Mouse (Mus musculus) lung, embryonic 14.5 days (tissue): ENCODE measurements at regions not wholly inside any gene's neighbourhood (a gene's known extent, or its start where the extent isn't known, plus 50 kb on each side); places are given as distances from the start of the nearest gene placed in this dataset.

Source experiments
- ATAC-seq: fragments of 200-750 bp; cut with Nextera tagmentation; 2 replicates; pipeline ENCODE4 v1.8.0; 2017; ENCODE audit warnings: mild to moderate bottlenecking, moderate TSS enrichment, moderate library complexity; ENCODE audit not compliant: insufficient read depth
- DNase-seq: peaks from one replicate; pipeline ENCODE4 v3.0.0-alpha.2; 2015
- H3K27ac ChIP-seq: fragments of 300-500 bp; sonication (generic); 2 replicates; pipeline ENCODE4 v1.5.1; 2014; ENCODE audit warnings: low read depth, mild to moderate bottlenecking, moderate library complexity
- H3K27me3 ChIP-seq: fragments of 300-500 bp; sonication (generic); 2 replicates; pipeline ENCODE4 v1.6.1; 2014; ENCODE audit warnings: low read length, control low read depth; ENCODE audit not compliant: insufficient read depth
- H3K36me3 ChIP-seq: fragments of 300-500 bp; sonication (generic); 2 replicates; pipeline ENCODE4 v1.6.1; 2014; ENCODE audit warnings: control low read depth; ENCODE audit not compliant: insufficient read depth
- H3K4me1 ChIP-seq: fragments of 300-500 bp; sonication (generic); 2 replicates; pipeline ENCODE4 v1.6.1; 2014; ENCODE audit warnings: antibody characterized with exemption, control low read depth; ENCODE audit not compliant: insufficient read depth
- H3K4me2 ChIP-seq: fragments of 300-500 bp; sonication (generic); 2 replicates; pipeline ENCODE4 v1.6.1; 2014; ENCODE audit warnings: mild to moderate bottlenecking
- H3K4me3 ChIP-seq: fragments of 300-500 bp; sonication (generic); 2 replicates; pipeline ENCODE4 v1.5.1; 2014; ENCODE audit warnings: low read depth, low read length
- H3K9ac ChIP-seq: fragments of 300-500 bp; sonication (generic); 2 replicates; pipeline ENCODE4 v1.6.1; 2014
- H3K9me3 ChIP-seq: fragments of 300-500 bp; sonication (generic); 2 replicates; pipeline ENCODE4 v1.6.1; 2016; ENCODE audit warnings: low read depth, low read length, control low read depth
- CTCF ChIP-seq: IDR thresholded peaks from 2 replicates; pipeline ENCODE4 v1.5.1; 2016; ENCODE audit warnings: antibody characterized with exemption, low read depth
- WGBS: fragments of 180-500 bp; shearing (Covaris S2); extraction: QIAGEN DNeasy Blood & Tissue Kit; methylation state at CpG from one replicate; pipeline ENCODE4 v1.1.7; 2014; 5-methylcytosine and 5-hydroxymethylcytosine counted together

DNA sequence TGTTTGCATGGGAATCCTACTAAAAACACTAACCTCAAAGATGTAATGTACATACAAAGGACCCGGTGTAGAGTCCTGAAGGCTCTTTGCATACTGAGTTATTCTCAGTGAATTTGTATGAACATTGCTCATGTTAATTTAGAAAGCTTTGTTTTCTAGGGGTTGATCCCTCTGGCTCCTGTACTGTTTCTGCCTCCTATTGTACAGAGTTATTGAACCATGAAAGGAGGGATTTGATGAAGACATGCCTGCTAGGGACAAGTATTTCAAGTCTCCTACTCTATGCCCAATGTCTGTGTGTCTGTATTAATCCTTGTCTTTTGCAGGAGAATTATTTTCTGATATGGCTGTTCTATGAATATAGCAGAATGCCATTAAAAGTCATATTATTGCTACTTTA, 1425.1 kb downstream of the Fam181b start:
- H3K36me3 ChIP-seq = no peaks in the 10 kb centered on the region
- H3K27ac ChIP-seq = no peak overlapping the region
- DNase-seq (no peak), ATAC-seq (no peak)
- no peak for TF ChIP-seq CTCF
- H3K9me3 ChIP-seq = no peaks in the 10 kb centered on the region
- no peak overlapping the region for H3K4me3 ChIP-seq
- no peak overlapping the region for H3K4me2 ChIP-seq
- 83% methylated on average over 1 of the region's 1 CpGs for WGBS
- no peak overlapping the region for H3K9ac ChIP-seq
- H3K4me1 ChIP-seq = no peaks in the 10 kb centered on the region
- no peaks in the 10 kb centered on the region for H3K27me3 ChIP-seq

DNA sequence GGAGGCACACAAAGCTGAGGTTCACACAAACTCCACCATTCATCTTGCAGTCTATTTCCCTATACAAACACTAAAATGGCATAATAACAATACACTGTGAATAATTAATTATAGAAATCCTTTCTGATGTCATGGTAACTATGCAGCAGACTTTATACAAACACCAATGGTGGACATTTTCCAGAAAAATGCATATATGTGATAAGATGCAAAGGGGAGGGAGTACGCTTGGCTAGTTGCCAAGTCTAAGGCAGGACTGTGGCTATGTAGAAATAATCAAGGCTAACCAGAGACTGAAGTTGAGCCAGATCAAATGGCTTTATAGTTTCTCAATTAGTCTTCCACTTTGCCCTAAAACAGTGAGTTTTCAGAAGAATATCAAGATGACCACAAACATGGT, 1437.3 kb downstream of the Fam181b start:
- H3K36me3 ChIP-seq = no peaks in the 10 kb centered on the region
- H3K9ac ChIP-seq = no peak overlapping the region
- H3K9me3 ChIP-seq = no peaks in the 10 kb centered on the region; the same call in 1 of the 2 replicates
- no peak overlapping the region for H3K4me3 ChIP-seq
- H3K27ac ChIP-seq = no peak overlapping the region
- WGBS = 54% methylated on average over 1 of the region's 1 CpGs
- DNase-seq (peak; percentile 81), ATAC-seq (peak; percentile 79)
- no peaks in the 10 kb centered on the region for H3K27me3 ChIP-seq
- H3K4me2 ChIP-seq = no peak overlapping the region
- TF ChIP-seq CTCF = no peak
- no peaks in the 10 kb centered on the region for H3K4me1 ChIP-seq

DNA sequence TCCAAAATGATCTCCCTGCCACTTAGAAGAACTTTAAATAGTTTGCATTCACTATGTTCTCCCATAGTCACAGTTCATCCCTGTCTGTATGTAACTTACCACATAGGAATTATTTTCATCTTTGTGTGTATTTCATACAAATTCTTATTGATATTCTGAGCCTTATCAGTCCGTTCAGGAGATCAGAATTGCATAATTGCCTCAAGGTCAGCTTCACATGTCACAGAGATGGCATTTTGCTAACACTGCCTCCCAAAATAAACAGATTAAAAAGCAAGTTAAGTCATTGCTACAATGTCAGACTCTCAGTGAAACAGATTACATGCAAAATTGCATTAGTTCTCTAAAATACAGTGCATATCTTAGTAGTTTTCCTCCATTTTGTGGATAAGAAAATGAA, 1452.9 kb downstream of the Fam181b start:
- Histone ChIP-seq H3K4me3 (no peak overlapping the region), H3K4me2 (no peak overlapping the region), H3K27me3 (no peaks in the 10 kb centered on the region), H3K27ac (no peak overlapping the region), H3K9me3 (no peaks in the 10 kb centered on the region), H3K9ac (no peak overlapping the region), H3K4me1 (no peaks in the 10 kb centered on the region), H3K36me3 (no peaks in the 10 kb centered on the region)
- ATAC-seq = no peak
- no peak for TF ChIP-seq CTCF
- WGBS = 42% methylated on average over 1 of the region's 1 CpGs
- DNase-seq = no peak

DNA sequence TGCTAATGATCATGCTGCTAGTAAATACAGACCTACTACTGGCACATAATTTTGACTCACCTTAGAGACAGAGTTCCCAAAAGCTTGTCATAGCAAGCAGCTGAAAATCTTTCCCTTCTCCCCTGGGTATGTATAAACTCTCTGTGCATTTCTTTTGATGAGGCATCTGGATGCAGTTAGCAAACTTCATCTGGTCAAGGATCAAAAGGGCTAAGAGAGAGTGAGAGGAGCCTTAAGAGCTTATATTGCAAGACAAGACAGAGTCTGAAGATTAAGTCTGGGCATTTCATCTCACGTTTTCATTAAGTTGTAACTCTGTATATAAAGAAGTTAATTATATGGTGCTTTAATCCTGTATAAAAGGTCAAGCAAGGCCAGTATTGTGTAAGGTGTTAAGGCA, 1468.7 kb downstream of the Fam181b start:
- TF ChIP-seq CTCF = no peak
- H3K36me3 ChIP-seq = no peaks in the 10 kb centered on the region
- H3K9ac ChIP-seq = no peak overlapping the region
- H3K27ac ChIP-seq = no peak overlapping the region
- no peaks in the 10 kb centered on the region for H3K27me3 ChIP-seq
- ATAC-seq (no peak), DNase-seq (no peak)
- WGBS = 40% methylated on average over 1 of the region's 1 CpGs
- no peaks in the 10 kb centered on the region for H3K4me1 ChIP-seq
- no peak overlapping the region for H3K4me2 ChIP-seq
- H3K9me3 ChIP-seq = no peaks in the 10 kb centered on the region
- H3K4me3 ChIP-seq = no peak overlapping the region

DNA sequence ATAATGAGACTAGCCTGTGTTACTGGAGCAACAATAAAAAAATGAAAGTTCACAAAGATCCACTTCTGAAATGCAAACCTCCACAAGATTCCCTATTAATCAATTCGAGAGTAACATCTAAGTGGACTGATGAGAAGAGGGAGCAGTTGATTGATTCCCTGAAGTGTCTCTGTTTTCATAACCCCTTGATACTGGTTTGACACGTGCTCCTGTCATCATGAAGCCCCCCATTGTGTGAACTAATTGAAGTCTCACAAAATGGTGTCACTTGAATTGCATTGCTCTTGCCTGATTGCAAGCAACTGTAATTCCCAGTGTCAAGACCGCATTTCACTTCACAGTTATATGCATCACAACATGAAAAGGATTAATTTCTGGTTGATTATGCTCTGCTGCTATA, 1501.8 kb downstream of the Fam181b start:
- ATAC-seq = no peak
- H3K4me3 ChIP-seq = no peak overlapping the region
- H3K27ac ChIP-seq = no peak overlapping the region
- H3K4me1 ChIP-seq = no peaks in the 10 kb centered on the region
- H3K4me2 ChIP-seq = no peak overlapping the region
- H3K9ac ChIP-seq = no peak overlapping the region
- no peaks in the 10 kb centered on the region for H3K27me3 ChIP-seq
- no peaks in the 10 kb centered on the region for H3K36me3 ChIP-seq
- TF ChIP-seq CTCF = no peak
- 39% methylated on average over 3 of the region's 3 CpGs for WGBS
- H3K9me3 ChIP-seq = no peaks in the 10 kb centered on the region
- DNase-seq = no peak

DNA sequence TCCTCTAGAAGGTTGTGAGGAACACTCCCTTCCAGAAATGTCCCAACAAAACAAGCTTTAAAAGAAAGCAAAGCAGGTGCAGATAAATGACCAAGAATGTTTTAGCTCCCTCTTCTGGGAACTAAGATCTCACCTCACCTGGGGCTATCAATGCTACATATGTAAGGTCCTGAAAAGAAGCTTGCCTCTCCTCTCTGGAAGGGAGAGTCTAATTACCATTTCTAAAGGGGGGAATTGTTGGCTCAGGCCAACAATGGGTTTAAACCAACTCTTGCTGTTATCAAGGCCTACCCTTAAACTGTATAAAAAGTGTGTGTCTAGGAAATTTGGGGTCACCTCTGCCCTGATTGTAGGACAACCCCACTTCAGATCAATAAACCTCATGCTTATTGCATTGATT, 1508.1 kb downstream of the Fam181b start:
- Histone ChIP-seq H3K27me3 (no peaks in the 10 kb centered on the region), H3K36me3 (no peaks in the 10 kb centered on the region), H3K4me1 (no peaks in the 10 kb centered on the region), H3K9ac (no peak overlapping the region), H3K9me3 (no peaks in the 10 kb centered on the region), H3K4me2 (no peak overlapping the region), H3K4me3 (no peak overlapping the region), H3K27ac (no peak overlapping the region)
- TF ChIP-seq CTCF = no peak
- no peak for DNase-seq
- ATAC-seq = no peak

DNA sequence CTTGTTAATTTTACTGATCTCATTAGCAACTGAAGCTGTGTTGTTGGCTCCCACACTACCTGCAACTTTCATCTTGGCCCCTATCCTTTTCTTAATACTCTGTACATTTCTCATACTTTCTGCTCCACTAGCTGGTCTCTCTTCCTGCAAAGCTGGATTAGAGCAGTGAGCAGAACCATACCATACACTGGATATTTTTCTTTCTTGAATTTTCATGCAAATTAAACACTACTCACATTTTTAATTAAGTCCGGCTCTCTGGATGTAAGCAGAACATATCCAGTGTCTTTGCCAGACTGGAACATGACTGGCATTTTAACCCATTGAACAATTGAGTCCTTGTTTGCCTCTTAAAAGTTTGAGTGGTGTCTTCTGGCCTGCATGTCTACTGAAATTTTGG, 1515.0 kb downstream of the Fam181b start:
- DNase-seq = no peak
- WGBS = 76% methylated on average over 1 of the region's 1 CpGs

DNA sequence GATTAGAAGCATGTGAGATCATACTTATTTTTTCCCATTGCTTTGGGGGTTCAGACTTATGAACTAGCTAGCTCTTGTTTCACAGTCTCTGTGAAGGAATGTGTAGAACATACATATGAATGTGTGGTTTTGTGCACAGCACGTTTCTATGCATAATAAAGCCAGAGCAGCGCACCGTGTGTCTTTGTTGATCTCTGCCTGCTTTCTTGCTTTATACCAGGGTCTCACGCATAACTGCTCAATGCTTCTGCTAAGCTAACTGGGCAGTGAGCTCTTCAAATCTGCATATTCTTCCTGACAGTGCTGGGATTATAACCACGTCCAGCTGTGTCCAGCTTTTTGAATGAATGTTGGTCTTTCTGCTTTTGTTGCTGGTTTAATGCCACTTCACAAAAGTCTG, 1539.3 kb downstream of the Fam181b start:
- ATAC-seq = no peak
- no peaks in the 10 kb centered on the region for H3K27me3 ChIP-seq
- H3K9ac ChIP-seq = no peak overlapping the region
- no peaks in the 10 kb centered on the region for H3K4me1 ChIP-seq
- no peak overlapping the region for H3K4me3 ChIP-seq
- no peak for DNase-seq
- H3K9me3 ChIP-seq = no peaks in the 10 kb centered on the region
- 79% methylated on average over 5 of the region's 5 CpGs for WGBS
- no peak for TF ChIP-seq CTCF
- H3K4me2 ChIP-seq = no peak overlapping the region
- H3K36me3 ChIP-seq = no peaks in the 10 kb centered on the region
- no peak overlapping the region for H3K27ac ChIP-seq

More for the DNA sequence above, 1515.0 kb downstream of the Fam181b start:
- Histone ChIP-seq H3K4me3 (no peak overlapping the region), H3K27ac (no peak overlapping the region), H3K9ac (no peak overlapping the region), H3K9me3 (no peaks in the 10 kb centered on the region), H3K27me3 (no peaks in the 10 kb centered on the region), H3K36me3 (no peaks in the 10 kb centered on the region), H3K4me1 (no peaks in the 10 kb centered on the region), H3K4me2 (no peak overlapping the region)
- no peak for ATAC-seq
- no peak for TF ChIP-seq CTCF
